Mouse (Mus musculus) bone marrow, adult 2 months (tissue): Measurements from ENCODE around the gene Ndst4.

Experiments
- CTCF ChIP-seq: fragments of 200-500 bp; IDR thresholded peaks from 2 replicates; pipeline ENCODE4 v1.5.1; 2011; ENCODE audit warnings: low read length, control low read depth; ENCODE audit not compliant: control insufficient read depth, insufficient read depth
- POLR2A ChIP-seq: fragments of 200-500 bp; IDR thresholded peaks from 2 replicates; pipeline ENCODE4 v1.6.1; 2011; ENCODE audit warnings: low read depth, mild to moderate bottlenecking, control low read depth, low read length, borderline replicate concordance; ENCODE audit not compliant: control insufficient read depth

- TF ChIP-seq CTCF (no peak), POLR2A (no peak)
Measured at GRCm38 (mm10) chr3:125406991-125407390, 3.1 kb downstream of the Ndst4 start.
